Mouse (Mus musculus) kidney, embryonic 15.5 days (tissue): ENCODE data around the gene Slc26a1. TPM values are rescaled to one million over a fixed set of nuclear protein-coding genes. Genes with fewer than 3 reads are reported as not detected.

ENCODE experiments used
- ATAC-seq: fragments of 200-750 bp; cut with Nextera tagmentation; replicated peaks from 2 replicates; pipeline ENCODE4 v1.8.0; 2017; ENCODE audit warnings: moderate TSS enrichment; ENCODE audit not compliant: low FRiP score
- H3K27ac ChIP-seq: fragments of 300-500 bp; sonication (generic); 2 replicates; pipeline ENCODE4 v1.5.1; 2015; ENCODE audit warnings: mild to moderate bottlenecking, inconsistent platforms
- H3K27me3 ChIP-seq: fragments of 300-500 bp; sonication (generic); 2 replicates; pipeline ENCODE4 v1.6.1; 2015; ENCODE audit warnings: inconsistent platforms
- H3K36me3 ChIP-seq: fragments of 300-500 bp; sonication (generic); 2 replicates; pipeline ENCODE4 v1.6.1; 2015; ENCODE audit warnings: inconsistent platforms
- H3K4me1 ChIP-seq: fragments of 300-500 bp; sonication (generic); 2 replicates; pipeline ENCODE4 v1.6.1; 2015; ENCODE audit warnings: inconsistent platforms
- H3K4me2 ChIP-seq: fragments of 300-500 bp; sonication (generic); 2 replicates; pipeline ENCODE4 v1.6.1; 2015; ENCODE audit warnings: moderate library complexity, mild to moderate bottlenecking, inconsistent platforms
- H3K4me3 ChIP-seq: fragments of 300-500 bp; sonication (generic); replicated peaks from 2 replicates; pipeline ENCODE4 v1.5.1; 2015; ENCODE audit warnings: mild to moderate bottlenecking, inconsistent platforms
- H3K9ac ChIP-seq: fragments of 300-500 bp; sonication (generic); 2 replicates; pipeline ENCODE4 v1.6.1; 2015; ENCODE audit warnings: mild to moderate bottlenecking, inconsistent platforms
- H3K9me3 ChIP-seq: fragments of 300-500 bp; sonication (generic); replicated peaks from 2 replicates; pipeline ENCODE4 v1.6.1; 2016; ENCODE audit warnings: inconsistent platforms
- WGBS: fragments of 180-500 bp; shearing (Covaris S2); methylation state at CpG from one replicate; pipeline ENCODE4 v1.1.7; 2015; ENCODE audit warnings: mixed read lengths; 5-methylcytosine and 5-hydroxymethylcytosine counted together
- polyA plus RNA-seq: library from polyadenylated mRNA; unstranded; fragments of >200 nt; fragmentation: Nextera tagmentation; extraction: Ambion mirVana; gene quantifications from 2 replicates; pipeline ENCODE4 v1.2.1, GENCODE M21; 2015

Slc26a1 gene
- polyA plus RNA-seq, 1 experiment from 2014 or later, result 4.9 TPM

GRCm38 (mm10) chr5:108703754-108704626, 28.6 kb upstream of the Slc26a1 start:
- H3K4me3 ChIP-seq, result no peak overlapping the region
- 66% methylated on average over 12 of the region's 12 CpGs for WGBS
- H3K4me2 ChIP-seq, result no peak overlapping the region
- no peak overlapping the region for H3K27ac ChIP-seq
- no peak overlapping the region for H3K9ac ChIP-seq
- no peaks in the 10 kb centered on the region for H3K9me3 ChIP-seq
- H3K36me3 ChIP-seq, result peaks cover 42% of the 10 kb centered on the region
- no peak; the same call in 1 of the 2 replicates for ATAC-seq
- H3K27me3 ChIP-seq, result no peaks in the 10 kb centered on the region
- peaks cover 51% of the 10 kb centered on the region for H3K4me1 ChIP-seq

- H3K27me3 ChIP-seq, result no peaks in the 10 kb centered on the region
- no peak overlapping the region for H3K9ac ChIP-seq
- peak; percentile 57 for ATAC-seq
- 40% methylated on average over 10 of the region's 10 CpGs for WGBS
- H3K4me3 ChIP-seq, result no peak overlapping the region
- H3K27ac ChIP-seq, result peak overlapping the region; percentile 62
- H3K4me2 ChIP-seq, result peak overlapping the region; percentile 24; the same call in 1 of the 2 replicates
- H3K4me1 ChIP-seq, result peaks cover 72% of the 10 kb centered on the region
- H3K9me3 ChIP-seq, result no peaks in the 10 kb centered on the region
- peaks cover 22% of the 10 kb centered on the region for H3K36me3 ChIP-seq
Observed at GRCm38 (mm10) chr5:108701341-108702021, 26.1 kb upstream of the Slc26a1 start.

- no peak overlapping the region for H3K9ac ChIP-seq
- H3K9me3 ChIP-seq, result no peaks in the 10 kb centered on the region
- H3K4me2 ChIP-seq, result no peak overlapping the region
- 0 out of 2 replicates have a peak, but pooled peaks have one; percentile 9 for ATAC-seq
- WGBS, result 30% methylated on average over 3 of the region's 3 CpGs
- no peaks in the 10 kb centered on the region for H3K27me3 ChIP-seq
- peaks cover 84% of the 10 kb centered on the region for H3K4me1 ChIP-seq
- H3K4me3 ChIP-seq, result no peak overlapping the region
- H3K27ac ChIP-seq, result peak overlapping the region; percentile 62
- H3K36me3 ChIP-seq, result peaks cover 10% of the 10 kb centered on the region
Observed at GRCm38 (mm10) chr5:108700346-108700745, 25.0 kb upstream of the Slc26a1 start.

- H3K9ac ChIP-seq, result no peak overlapping the region
- H3K4me2 ChIP-seq, result no peak overlapping the region
- no peak for ATAC-seq
- no peaks in the 10 kb centered on the region for H3K27me3 ChIP-seq
- WGBS, result 27% methylated on average over 4 of the region's 4 CpGs
- no peaks in the 10 kb centered on the region for H3K36me3 ChIP-seq
- no peaks in the 10 kb centered on the region for H3K9me3 ChIP-seq
- no peak overlapping the region for H3K27ac ChIP-seq
- H3K4me1 ChIP-seq, result peaks cover 84% of the 10 kb centered on the region
- H3K4me3 ChIP-seq, result no peak overlapping the region
Observed at GRCm38 (mm10) chr5:108697341-108697753, 22.0 kb upstream of the Slc26a1 start.

- H3K4me3 ChIP-seq, result no peak overlapping the region
- no peaks in the 10 kb centered on the region for H3K9me3 ChIP-seq
- no peaks in the 10 kb centered on the region for H3K27me3 ChIP-seq
- H3K4me2 ChIP-seq, result no peak overlapping the region
- no peak overlapping the region for H3K27ac ChIP-seq
- no peak for ATAC-seq
- 69% methylated on average over 3 of the region's 3 CpGs for WGBS
- no peak overlapping the region for H3K9ac ChIP-seq
- H3K4me1 ChIP-seq, result peaks cover 84% of the 10 kb centered on the region
- no peaks in the 10 kb centered on the region for H3K36me3 ChIP-seq
Observed at GRCm38 (mm10) chr5:108696542-108696941, 21.2 kb upstream of the Slc26a1 start.

GRCm38 (mm10) chr5:108695861-108696260, 20.5 kb upstream of the Slc26a1 start:
- Histone ChIP-seq H3K27me3 (no peaks in the 10 kb centered on the region), H3K4me2 (peak overlapping the region; percentile 85), H3K9ac (no peak overlapping the region), H3K9me3 (no peaks in the 10 kb centered on the region), H3K4me1 (peaks cover 78% of the 10 kb centered on the region), H3K27ac (no peak overlapping the region), H3K36me3 (no peaks in the 10 kb centered on the region), H3K4me3 (peak overlapping the region; percentile 87; the same call in 1 of the 2 replicates)
- 97% methylated on average over 12 of the region's 12 CpGs for WGBS
- ATAC-seq, result no peak

GRCm38 (mm10) chr5:108694352-108695261, 19.2 kb upstream of the Slc26a1 start:
- Histone ChIP-seq H3K4me2 (peak overlapping the region; percentile 85), H3K4me1 (peaks cover 66% of the 10 kb centered on the region), H3K27me3 (no peaks in the 10 kb centered on the region), H3K4me3 (peak overlapping the region; percentile 87), H3K9ac (peak overlapping the region; percentile 79), H3K36me3 (no peaks in the 10 kb centered on the region), H3K9me3 (no peaks in the 10 kb centered on the region), H3K27ac (peak overlapping the region; percentile 75)
- 1% methylated on average over 84 of the region's 99 CpGs for WGBS
- ATAC-seq, result peak; percentile 55

GRCm38 (mm10) chr5:108693872-108694288, 18.5 kb upstream of the Slc26a1 start:
- Histone ChIP-seq H3K4me3 (peak overlapping the region; percentile 87), H3K9ac (peak overlapping the region; percentile 79), H3K4me2 (peak overlapping the region; percentile 85), H3K36me3 (no peaks in the 10 kb centered on the region), H3K27me3 (no peaks in the 10 kb centered on the region), H3K27ac (peak overlapping the region; percentile 75; the same call in 1 of the 2 replicates), H3K9me3 (no peaks in the 10 kb centered on the region), H3K4me1 (peaks cover 60% of the 10 kb centered on the region)
- WGBS, result 2% methylated on average over 42 of the region's 43 CpGs
- ATAC-seq, result peak; percentile 94

- no peaks in the 10 kb centered on the region for H3K27me3 ChIP-seq
- no peaks in the 10 kb centered on the region for H3K36me3 ChIP-seq
- whole genome bisulfite sequencing, result 2% methylated on average over 16 of the region's 18 CpGs
- 0 out of 2 replicates have a peak within 1 kb of the TSS, but pooled peaks have one; percentile 2 for H3K9ac ChIP-seq
- H3K9me3 ChIP-seq, result no peaks in the 10 kb centered on the region
- H3K4me1 ChIP-seq, result peaks cover 47% of the 10 kb centered on the region
- H3K27ac ChIP-seq, result peak within 1 kb of the TSS; percentile 68
- H3K4me3 ChIP-seq, result peak within 1 kb of the TSS; percentile 87
- peak within 1 kb of the TSS; percentile 85 for H3K4me2 ChIP-seq
- ATAC-seq, result peak; percentile 50
Observed at GRCm38 (mm10) chr5:108692271-108692670, 16.9 kb upstream of the Slc26a1 start, which contains the start of gene Fgfrl1. TSS of gene Fgfrl1 (plus strand) at chr5:108692382.

GRCm38 (mm10) chr5:108691152-108691551, 15.8 kb upstream of the Slc26a1 start:
- H3K9me3 ChIP-seq, result no peaks in the 10 kb centered on the region
- H3K9ac ChIP-seq, result no peak overlapping the region
- no peak overlapping the region for H3K4me2 ChIP-seq
- H3K4me3 ChIP-seq, result no peak overlapping the region
- ATAC-seq, result no peak
- no peaks in the 10 kb centered on the region for H3K27me3 ChIP-seq
- no peak overlapping the region for H3K27ac ChIP-seq
- H3K36me3 ChIP-seq, result no peaks in the 10 kb centered on the region
- WGBS, result 73% methylated on average over 4 of the region's 4 CpGs
- H3K4me1 ChIP-seq, result peaks cover 35% of the 10 kb centered on the region

- WGBS, result 72% methylated on average over 5 of the region's 5 CpGs
- Histone ChIP-seq H3K36me3 (no peaks in the 10 kb centered on the region), H3K27me3 (no peaks in the 10 kb centered on the region), H3K4me1 (peaks cover 21% of the 10 kb centered on the region), H3K4me2 (no peak overlapping the region), H3K9ac (no peak overlapping the region), H3K27ac (no peak overlapping the region), H3K4me3 (no peak overlapping the region), H3K9me3 (no peaks in the 10 kb centered on the region)
- ATAC-seq, result no peak
Observed at GRCm38 (mm10) chr5:108689091-108689490, 13.7 kb upstream of the Slc26a1 start.
